Mouse (Mus musculus) brown adipose tissue, adult 24 weeks (tissue): Measurements from ENCODE around the gene Wdr4. TPM values are rescaled to one million over a fixed set of nuclear protein-coding genes. Genes with fewer than 3 reads are reported as not detected.

ENCODE experiments used
- H3K27ac ChIP-seq: fragments of 200-500 bp; replicated peaks from 2 replicates; pipeline ENCODE4 v1.5.1; 2012; ENCODE audit warnings: low read depth, mild to moderate bottlenecking, low read length
- H3K4me1 ChIP-seq: fragments of 200-500 bp; 2 replicates; pipeline ENCODE4 v1.6.1; 2012; ENCODE audit warnings: low read length, mixed read lengths; ENCODE audit not compliant: control insufficient read depth, insufficient read depth, insufficient read length
- H3K4me3 ChIP-seq: fragments of 200-500 bp; 2 replicates; pipeline ENCODE4 v1.5.1; 2012; ENCODE audit warnings: low read depth, mild to moderate bottlenecking, low read length, moderate library complexity; ENCODE audit not compliant: insufficient read depth
- polyA plus RNA-seq: library from polyadenylated mRNA; stranded (reverse); fragments of >200 nt; gene quantifications from 2 replicates; pipeline ENCODE4 v1.2.4, GENCODE M21; 2012; ENCODE audit not compliant: missing spikeins, insufficient read depth, insufficient read length

Wdr4 gene
- polyA plus RNA-seq, 1 experiment = 7.0 TPM

DNA sequence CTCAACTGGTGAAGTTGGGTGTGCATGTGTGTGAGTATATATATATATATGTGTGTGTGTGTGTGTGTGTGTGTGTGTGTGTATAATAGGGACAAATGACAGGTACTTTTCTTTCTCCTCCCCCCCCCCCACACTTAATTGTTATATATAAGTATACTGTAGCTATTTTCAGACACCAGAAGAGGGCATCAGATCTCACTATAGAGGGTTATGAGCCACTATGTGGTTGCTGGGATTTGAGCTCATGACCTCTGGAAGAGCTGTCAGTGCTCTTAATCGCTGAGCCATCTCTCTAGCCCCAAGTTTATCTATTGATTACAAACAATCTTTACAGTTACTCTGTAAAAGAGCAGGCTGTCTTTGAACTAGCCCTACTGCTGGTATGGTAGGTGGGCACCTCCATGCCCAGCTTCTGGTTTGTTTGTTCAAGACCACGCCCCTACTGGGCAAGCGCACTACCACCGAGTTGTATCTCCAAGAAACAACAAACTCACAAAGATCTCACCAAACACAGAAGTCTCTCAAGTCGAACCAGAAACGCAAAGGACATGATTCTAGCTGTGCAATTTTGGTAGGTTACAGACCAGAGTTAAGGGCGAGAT lies 335 bp downstream of the Wdr4 start:
- Histone ChIP-seq H3K4me3 (peak overlapping the region; percentile 61), H3K4me1 (peaks cover 2% of the 10 kb centered on the region; the same call in 1 of the 2 replicates), H3K27ac (peak overlapping the region; percentile 73)

DNA sequence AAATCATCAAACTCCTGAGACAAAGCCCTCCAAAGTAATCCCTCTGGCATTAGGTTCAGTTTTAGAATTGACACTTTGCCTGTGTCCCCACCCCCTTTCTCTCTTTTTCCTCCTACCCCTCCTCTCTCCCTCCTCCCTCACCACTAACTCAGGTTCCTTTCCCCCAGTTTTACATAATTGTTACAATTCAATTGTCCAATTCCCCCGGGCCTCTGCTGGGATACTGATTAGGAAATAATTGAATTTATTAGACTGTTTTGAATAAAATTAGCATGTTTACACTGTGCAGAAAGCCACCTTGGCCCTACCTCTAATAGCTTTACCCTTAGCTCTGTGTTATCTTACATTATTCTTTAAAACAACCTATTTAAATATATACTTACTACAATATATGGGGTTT lies 5.1 kb downstream of the Wdr4 start:
- H3K4me1 ChIP-seq = peaks cover 3% of the 10 kb centered on the region; the same call in 1 of the 2 replicates
- H3K4me3 ChIP-seq = no peak overlapping the region
- no peak overlapping the region for H3K27ac ChIP-seq

DNA sequence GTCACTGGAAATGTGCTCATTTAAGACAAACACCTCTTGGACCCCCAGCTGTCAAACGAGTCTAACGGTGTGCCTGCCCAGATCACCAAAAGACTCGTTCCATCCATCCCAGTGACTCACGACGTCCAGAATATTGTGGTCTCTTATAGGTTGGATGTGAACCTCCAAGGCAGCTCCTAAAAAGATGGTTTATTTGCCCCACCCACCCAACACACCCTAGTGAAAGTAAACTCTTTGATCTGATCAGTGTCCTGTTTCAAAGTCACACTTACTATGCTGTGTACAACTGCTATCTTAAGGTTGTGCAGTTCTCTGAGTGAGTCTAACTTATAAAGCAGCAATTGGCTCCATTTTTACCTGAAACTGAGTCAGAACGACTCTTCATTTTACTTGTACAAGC lies 7.2 kb downstream of the Wdr4 start:
- peaks cover 3% of the 10 kb centered on the region; the same call in 1 of the 2 replicates for H3K4me1 ChIP-seq
- H3K4me3 ChIP-seq = peak overlapping the region; percentile 85
- no peak overlapping the region for H3K27ac ChIP-seq

DNA sequence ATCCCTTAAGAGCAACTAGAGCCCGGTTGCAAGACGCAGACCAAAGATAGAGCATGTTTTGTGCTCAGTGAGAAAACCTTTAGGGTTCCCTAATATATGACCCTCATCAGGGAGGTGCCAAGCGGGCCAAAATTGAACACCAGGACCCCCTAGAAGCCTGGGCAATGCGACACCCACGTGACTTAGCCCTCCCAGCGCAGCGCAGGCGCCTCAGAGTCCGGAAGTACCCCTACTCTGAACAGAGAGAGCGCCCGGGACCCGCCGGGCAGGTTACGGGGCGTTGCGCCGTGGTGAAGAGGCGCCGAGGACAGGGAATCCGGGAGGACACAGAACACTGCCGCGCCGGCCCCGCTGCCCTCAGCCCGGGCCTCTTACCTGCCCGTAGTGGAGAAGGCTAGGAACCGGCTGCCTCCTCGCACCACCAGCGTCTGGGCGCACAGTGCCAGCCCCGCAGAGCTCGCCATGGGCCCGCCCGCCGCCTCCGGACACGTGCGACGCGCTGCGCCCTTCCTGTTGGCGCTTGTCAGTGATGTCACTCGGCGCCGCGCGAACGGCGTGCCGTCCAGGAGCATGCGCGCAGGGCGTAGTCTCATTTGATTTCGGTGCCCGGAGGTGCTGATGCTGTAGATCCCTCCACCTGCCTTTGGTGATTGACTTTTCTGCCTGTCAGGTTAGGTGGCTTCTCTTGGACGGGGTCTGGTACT lies 7.8 kb downstream of the Wdr4 start:
- Histone ChIP-seq H3K4me1 (peaks cover 3% of the 10 kb centered on the region; the same call in 1 of the 2 replicates), H3K27ac (0 out of 2 replicates have a peak overlapping the region, but pooled peaks have one; percentile 15), H3K4me3 (peak overlapping the region; percentile 85)

DNA sequence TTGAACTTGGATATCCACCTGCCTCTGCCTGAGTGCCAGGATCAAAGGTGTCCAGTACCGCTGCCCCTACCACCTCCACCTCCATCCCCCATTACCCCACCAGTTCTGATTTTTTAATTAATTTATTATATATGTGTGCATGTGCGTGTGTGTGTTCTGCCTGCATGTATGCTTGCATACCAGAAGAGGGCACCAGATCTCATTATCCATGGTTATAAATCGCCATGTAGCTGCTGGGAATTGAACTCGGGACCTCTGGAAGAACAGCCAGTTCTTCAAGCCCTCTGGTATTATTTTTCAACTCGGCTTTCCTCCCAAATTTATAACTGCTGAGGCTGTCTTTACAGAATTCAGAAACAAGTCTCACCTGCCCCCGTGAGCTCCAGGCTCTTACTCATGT lies 8.8 kb downstream of the Wdr4 start:
- H3K4me1 ChIP-seq = peaks cover 3% of the 10 kb centered on the region; the same call in 1 of the 2 replicates
- no peak overlapping the region for H3K27ac ChIP-seq
- H3K4me3 ChIP-seq = peak overlapping the region; percentile 85; the same call in 1 of the 2 replicates

DNA sequence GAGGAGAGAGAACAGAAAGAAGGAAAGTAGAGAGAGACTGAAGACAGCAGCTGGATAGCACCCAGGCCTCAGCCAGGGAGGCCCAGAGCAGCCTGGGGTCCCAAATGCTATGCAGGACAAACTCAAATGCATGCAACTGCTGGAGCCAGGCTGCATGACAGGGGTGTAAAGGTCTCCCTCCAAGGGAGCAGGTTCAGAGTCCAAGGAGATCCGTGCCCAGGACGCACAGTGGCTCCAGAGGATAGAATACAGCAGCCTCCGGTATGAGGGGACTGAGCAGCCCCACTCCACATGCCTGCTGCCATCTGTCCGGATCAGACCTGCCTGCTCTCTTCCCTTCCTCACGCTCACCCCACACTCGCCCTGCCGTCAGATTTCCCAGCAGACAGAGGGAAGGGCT lies 13.5 kb downstream of the Wdr4 start:
- no peak overlapping the region for H3K27ac ChIP-seq
- no peak overlapping the region for H3K4me3 ChIP-seq
- H3K4me1 ChIP-seq = peaks cover 2% of the 10 kb centered on the region; the same call in 1 of the 2 replicates

DNA sequence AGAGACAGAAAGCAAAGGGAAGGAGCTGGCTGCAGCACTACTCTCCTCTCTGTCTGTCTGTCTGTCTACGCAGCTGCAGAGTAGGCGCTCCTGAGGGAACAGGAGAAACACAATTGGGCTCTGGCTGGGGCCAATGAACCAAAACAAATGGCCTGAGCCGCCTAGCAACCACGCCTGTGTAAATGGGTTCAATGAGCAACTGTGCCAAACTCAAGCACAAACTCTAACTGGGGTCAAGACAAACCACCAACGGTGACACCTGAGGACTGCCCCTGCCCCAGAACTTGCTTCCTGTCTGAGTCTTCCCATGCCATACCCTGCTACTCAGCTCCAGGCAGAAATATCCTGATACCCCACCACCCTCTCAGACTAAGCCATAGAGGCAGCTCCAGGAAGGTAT lies 14.8 kb downstream of the Wdr4 start:
- no peak overlapping the region for H3K27ac ChIP-seq
- H3K4me3 ChIP-seq = no peak overlapping the region
- H3K4me1 ChIP-seq = no peaks in the 10 kb centered on the region

DNA sequence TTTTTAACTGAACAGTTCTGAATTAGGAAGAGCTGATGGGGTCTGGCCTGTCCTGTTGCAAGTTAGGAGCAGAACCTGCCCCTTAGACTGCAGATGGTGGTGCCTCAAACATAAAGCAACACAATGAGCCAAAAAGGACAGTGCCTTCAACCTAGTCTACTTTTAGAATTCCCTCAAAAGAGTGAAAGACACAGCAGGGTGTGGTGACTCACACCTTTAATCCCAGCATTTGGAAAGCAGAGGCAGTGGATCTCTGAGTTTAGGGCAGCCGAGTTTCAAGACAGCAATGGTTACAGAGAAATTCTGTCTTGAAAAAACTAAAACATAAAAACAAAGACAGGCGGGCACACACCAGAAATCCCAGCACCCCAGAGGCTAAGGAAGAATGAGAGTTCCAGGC lies 15.8 kb downstream of the Wdr4 start:
- H3K27ac ChIP-seq = no peak overlapping the region
- no peaks in the 10 kb centered on the region for H3K4me1 ChIP-seq
- no peak overlapping the region for H3K4me3 ChIP-seq

DNA sequence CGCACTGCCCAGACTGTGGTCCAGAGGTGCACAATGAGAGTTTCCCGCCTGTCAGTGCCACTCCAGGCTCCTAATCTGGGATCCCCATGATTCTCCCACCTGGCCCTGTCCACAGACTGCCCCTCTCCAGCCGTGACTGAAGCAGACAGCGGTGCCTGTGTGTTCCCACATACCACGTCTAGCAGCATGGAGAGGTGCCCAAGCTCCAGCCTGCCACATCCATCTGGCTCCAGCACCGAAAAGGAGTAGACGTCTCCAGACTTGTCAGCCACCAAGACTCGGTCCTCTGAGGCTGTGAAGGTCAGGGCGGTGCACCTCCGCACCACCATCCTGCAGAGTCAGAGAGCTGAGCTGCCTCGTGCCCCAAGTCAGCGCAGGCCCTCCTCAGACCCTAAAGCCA lies 16.4 kb downstream of the Wdr4 start:
- Histone ChIP-seq H3K4me3 (no peak overlapping the region), H3K4me1 (no peaks in the 10 kb centered on the region), H3K27ac (no peak overlapping the region)

DNA sequence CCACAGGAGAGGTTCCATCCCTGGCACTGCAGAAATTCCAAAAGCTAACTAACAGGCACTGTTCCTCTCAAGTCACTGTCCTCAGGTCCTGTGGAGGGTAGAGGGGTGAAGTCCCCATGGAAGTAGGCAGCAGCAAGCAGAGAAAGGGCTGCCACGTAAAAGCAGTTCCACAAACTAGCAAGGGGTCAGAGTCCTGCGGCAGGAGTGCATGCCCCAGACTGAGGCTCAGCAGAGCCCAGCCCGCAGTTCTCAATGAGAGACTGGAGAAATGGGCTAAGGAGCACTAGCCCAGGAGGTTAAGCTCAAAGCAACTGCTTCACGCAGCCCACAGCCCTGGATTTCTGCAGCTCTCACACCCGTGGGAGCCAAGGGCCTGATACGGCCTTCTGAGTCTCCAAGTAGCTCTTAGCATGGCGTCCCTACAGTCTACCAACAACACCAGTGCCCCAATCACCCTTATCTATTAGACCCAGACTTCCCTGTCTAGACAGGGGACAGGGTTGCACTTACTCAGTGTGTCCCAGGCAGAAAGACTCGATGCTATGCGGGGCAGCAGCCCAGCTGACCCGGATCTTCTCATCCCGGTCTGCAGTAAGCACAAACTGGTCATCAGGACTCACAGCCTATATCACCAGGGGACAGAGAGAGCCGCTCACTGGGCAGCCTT lies 17.4 kb downstream of the Wdr4 start:
- Histone ChIP-seq H3K4me3 (no peak overlapping the region), H3K27ac (no peak overlapping the region), H3K4me1 (no peaks in the 10 kb centered on the region)

DNA sequence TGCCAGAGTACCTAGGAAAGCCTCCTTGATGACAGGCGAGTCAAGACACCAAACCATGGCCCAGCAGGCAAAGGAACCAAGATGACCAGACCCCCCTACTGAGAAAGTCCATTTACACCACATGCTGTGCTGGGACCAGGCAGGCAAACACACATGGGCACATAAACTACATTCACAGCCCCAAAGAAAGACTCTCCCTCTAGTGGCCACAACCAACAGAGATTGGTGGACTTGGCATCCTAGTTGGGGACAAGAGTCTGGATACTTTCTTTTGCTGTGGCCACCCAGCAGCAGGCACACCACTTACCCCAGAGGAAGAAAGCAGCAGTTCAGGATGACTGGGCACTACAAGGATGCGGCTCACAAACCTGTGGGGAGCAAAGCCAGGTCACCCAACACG lies 18.9 kb downstream of the Wdr4 start:
- Histone ChIP-seq H3K4me3 (no peak overlapping the region), H3K27ac (no peak overlapping the region), H3K4me1 (no peaks in the 10 kb centered on the region)

DNA sequence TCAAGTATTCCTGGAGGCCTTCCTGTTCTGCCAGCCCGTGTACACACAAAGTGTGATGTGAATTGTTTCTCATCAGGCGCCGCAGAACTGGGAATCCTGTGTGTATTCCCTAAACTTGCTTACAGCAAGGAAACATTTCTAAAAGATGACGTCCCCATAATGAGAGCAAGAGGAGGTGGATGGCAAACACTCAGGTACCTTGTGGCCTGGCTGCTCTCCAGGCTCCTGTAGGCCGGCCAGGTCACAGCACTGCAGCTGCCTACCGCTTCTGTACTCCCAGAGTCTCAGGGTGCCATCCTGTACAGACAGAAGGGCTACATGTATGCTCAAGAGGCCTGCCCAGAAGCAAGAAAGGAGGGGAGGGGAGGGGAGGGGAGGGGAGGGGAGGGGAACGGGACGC lies 19.4 kb downstream of the Wdr4 start:
- H3K4me1 ChIP-seq = no peaks in the 10 kb centered on the region
- no peak overlapping the region for H3K4me3 ChIP-seq
- H3K27ac ChIP-seq = no peak overlapping the region

DNA sequence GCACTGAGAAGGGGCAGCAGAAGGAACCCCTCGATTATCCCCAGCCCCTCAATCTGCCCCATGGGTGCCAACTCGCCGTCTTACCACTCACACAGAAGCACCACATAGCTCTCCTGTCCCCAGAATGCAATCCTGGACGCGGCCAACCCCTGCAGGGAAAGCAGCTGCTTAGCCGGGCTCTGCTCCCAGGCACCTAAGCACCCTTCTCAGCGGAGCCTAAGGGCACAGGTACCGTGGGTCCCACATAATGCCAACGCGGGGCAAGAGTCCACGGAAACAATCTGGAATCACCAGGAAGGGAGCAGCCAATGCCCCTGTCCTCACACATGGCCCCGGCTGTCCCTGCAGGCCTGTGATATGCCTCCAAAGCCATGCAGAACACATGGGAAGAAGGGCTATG lies 20.1 kb downstream of the Wdr4 start:
- Histone ChIP-seq H3K4me1 (no peaks in the 10 kb centered on the region), H3K4me3 (no peak overlapping the region), H3K27ac (no peak overlapping the region)

DNA sequence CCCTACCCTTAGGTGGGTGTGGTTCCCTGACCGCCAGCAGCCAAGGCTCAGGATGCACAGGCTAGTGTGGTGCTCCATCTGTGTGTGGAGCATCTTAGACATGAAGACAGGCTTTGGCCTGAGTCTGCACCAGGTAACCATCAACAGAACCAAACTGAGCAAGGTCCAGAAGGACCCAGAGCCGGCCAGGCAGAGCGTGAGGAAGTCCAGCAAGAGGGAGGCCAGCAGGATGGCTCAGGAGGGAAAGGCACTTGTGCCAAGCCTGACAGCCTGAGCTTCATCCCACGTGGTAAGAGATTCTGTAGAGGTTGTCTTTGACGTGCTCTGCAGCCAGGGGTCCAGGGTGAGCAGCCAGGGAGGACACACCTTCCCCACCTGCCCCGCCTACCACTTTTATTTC lies 22.1 kb downstream of the Wdr4 start:
- H3K27ac ChIP-seq = no peak overlapping the region
- H3K4me1 ChIP-seq = no peaks in the 10 kb centered on the region
- H3K4me3 ChIP-seq = no peak overlapping the region

DNA sequence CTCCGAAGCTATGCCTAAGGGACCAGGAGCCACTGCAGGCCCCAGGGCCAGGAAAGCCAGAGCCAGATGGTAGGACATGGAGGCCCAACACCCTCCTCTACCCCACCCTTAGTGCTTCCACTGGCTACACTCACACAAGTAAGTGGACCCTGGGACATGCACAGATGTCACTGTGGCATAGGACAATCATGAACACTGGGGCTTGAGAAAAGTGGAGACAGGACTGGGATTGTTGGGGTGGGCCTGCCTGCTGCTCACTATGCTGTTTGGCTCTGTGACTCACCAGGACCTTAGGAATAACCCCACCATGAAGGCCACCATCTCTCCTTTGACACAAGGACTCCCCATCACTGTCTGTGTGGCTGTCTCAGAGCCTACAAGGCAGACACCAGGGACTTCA lies 24.8 kb downstream of the Wdr4 start:
- H3K27ac ChIP-seq = no peak overlapping the region
- no peaks in the 10 kb centered on the region for H3K4me1 ChIP-seq
- no peak overlapping the region for H3K4me3 ChIP-seq

DNA sequence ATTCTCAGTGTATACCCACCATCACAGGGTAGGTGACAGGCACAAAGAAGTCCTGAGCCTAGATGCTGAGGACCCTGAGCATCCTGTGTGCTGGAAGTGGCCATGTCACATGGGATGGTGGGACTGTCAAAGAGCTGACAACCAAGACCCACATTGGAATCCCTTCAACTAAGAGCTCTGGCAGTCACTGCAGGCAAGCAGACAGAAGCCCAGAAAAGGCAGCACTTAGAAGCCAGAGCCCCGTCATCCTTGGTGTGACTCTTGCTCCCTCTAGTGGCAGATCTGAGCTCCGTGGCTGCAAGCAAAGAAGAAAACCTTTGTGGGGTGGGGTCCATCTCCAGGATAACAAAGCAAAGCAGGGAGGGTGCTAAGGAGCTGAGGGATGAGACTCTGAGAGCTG lies 27.4 kb downstream of the Wdr4 start:
- no peak overlapping the region for H3K27ac ChIP-seq
- no peak overlapping the region for H3K4me3 ChIP-seq
- H3K4me1 ChIP-seq = no peaks in the 10 kb centered on the region
